Mouse (Mus musculus): ENCODE data around the gene Ndufs2. TPM values are rescaled to one million over a fixed set of nuclear protein-coding genes. Genes with fewer than 3 reads are reported as not detected.

Ndufs2 gene
- polyA plus RNA-seq, 1 experiment = 227 TPM

DNA sequence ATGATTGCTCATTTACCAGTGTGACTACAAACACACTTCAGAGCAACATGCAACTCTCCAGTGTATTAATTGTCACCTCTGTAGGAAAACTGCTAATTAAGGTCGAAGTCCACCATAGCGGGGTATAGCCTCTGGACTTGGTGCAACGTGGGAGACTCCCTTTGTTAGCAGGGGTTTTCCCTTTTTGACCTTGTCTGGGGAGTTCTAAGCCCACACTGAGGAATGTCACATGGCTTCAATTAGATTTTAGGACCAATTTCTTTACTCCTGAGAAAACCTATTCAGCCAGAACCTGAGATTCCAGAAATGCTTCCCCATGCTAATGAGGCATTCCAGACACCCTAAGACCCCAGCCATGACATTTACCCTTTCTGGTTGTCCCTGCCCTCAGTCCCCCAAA lies 21.0 kb downstream of the Ndufs2 start:
- no peak overlapping the region for H3K4me3 ChIP-seq (ENCODE audit: insufficient read depth, poor library complexity, severe bottlenecking)
- no peaks in the 10 kb centered on the region for H3K79me2 ChIP-seq (ENCODE audit: control insufficient read depth, insufficient read depth)

DNA sequence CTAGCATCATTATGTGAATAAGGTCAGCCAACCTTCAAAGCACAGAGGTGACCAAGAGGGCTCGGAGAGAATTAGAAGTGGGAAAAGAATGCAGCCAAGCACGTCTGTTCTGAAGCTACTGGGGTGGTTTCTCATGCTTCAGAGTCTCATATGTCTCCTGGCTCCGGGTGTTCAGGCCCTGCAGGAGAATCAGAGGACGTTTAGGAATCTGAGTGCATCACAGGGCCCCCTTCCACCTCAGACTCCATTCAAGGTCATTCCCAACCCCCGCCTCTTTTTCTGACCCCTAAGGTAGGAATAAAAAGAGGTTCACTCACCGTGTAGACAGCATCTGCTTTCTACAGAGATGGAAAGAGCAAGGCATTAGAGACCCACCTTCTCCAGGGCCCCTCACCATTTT lies 21.4 kb downstream of the Ndufs2 start:
- TF ChIP-seq FOSL1 (IDR thresholded peaks at IDR 0.05; ENCODE audit: insufficient read depth, low read length, poor library complexity, severe bottlenecking) = no peak
- TF ChIP-seq MYOD1 (IDR thresholded peaks at IDR 0.05; ENCODE audit: control insufficient read depth, insufficient read length, low read depth) = no peak
- TF ChIP-seq MYOG (IDR thresholded peaks at IDR 0.05; ENCODE audit: control insufficient read depth, extremely low read depth, insufficient read length) = no peak
- no peak for TF ChIP-seq CTCF (IDR thresholded peaks at IDR 0.05; ENCODE audit: control insufficient read depth, insufficient read depth, insufficient read length)
- TF ChIP-seq CEBPB (IDR thresholded peaks at IDR 0.05; ENCODE audit: low read depth) = no peak
- no peak for TF ChIP-seq MAX (IDR thresholded peaks at IDR 0.05)
- TF ChIP-seq USF1 (IDR thresholded peaks at IDR 0.05; ENCODE audit: low read depth) = no peak
- Histone ChIP-seq H3K79me3 (ENCODE audit: low read depth) (no peaks in the 10 kb centered on the region), H3K36me3 (ENCODE audit: control insufficient read depth, insufficient read depth) (peaks cover 8% of the 10 kb centered on the region), H3ac (ENCODE audit: control insufficient read depth, insufficient read length, low read depth) (no peak overlapping the region), H3K79me2 (ENCODE audit: control insufficient read depth, insufficient read depth) (no peaks in the 10 kb centered on the region), H3K27me3 (ENCODE audit: control insufficient read depth, insufficient read depth, insufficient read length) (no peaks in the 10 kb centered on the region), H3K4me3 (ENCODE audit: insufficient read depth, poor library complexity, severe bottlenecking) (no peak overlapping the region)

More for the DNA sequence above, 21.0 kb downstream of the Ndufs2 start:
- Histone ChIP-seq H3K27me3 (ENCODE audit: control insufficient read depth, insufficient read depth, insufficient read length) (no peaks in the 10 kb centered on the region), H3ac (ENCODE audit: control insufficient read depth, insufficient read length, low read depth) (no peak overlapping the region), H3K79me3 (ENCODE audit: low read depth) (no peaks in the 10 kb centered on the region), H3K36me3 (ENCODE audit: control insufficient read depth, insufficient read depth) (peaks cover 13% of the 10 kb centered on the region)
- no peak for TF ChIP-seq USF1 (IDR thresholded peaks at IDR 0.05; ENCODE audit: low read depth)
- no peak for TF ChIP-seq CEBPB (IDR thresholded peaks at IDR 0.05; ENCODE audit: low read depth)
- no peak for TF ChIP-seq MYOG (IDR thresholded peaks at IDR 0.05; ENCODE audit: control insufficient read depth, extremely low read depth, insufficient read length)
- TF ChIP-seq CTCF (IDR thresholded peaks at IDR 0.05; ENCODE audit: control insufficient read depth, insufficient read depth, insufficient read length) = no peak
- TF ChIP-seq FOSL1 (IDR thresholded peaks at IDR 0.05; ENCODE audit: insufficient read depth, low read length, poor library complexity, severe bottlenecking) = no peak
- no peak for TF ChIP-seq MAX (IDR thresholded peaks at IDR 0.05)

DNA sequence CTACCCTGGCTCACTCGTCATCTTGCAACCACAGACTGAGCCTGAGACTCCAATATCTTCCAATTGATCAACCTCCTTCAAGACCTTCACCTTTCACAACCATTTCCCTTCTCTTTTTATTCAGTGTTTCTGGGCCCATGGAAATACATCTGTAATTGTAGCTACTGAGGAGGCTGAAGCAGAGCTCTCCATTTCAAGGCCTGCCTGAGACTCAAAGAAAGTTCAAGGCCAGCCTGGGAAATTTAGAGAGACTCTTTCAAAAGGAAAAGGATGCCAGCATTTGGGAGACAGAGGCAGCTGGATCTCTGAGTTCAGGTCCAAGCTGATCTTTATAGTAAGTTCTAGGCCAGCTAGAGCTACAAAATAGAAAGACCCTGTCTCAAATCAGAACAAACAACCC lies 23.3 kb downstream of the Ndufs2 start:
- H3K4me3 ChIP-seq (ENCODE audit: insufficient read depth, poor library complexity, severe bottlenecking) = no peak overlapping the region
- no peaks in the 10 kb centered on the region for H3K79me2 ChIP-seq (ENCODE audit: control insufficient read depth, insufficient read depth)
- no peaks in the 10 kb centered on the region for H3K36me3 ChIP-seq (ENCODE audit: control insufficient read depth, insufficient read depth)
- TF ChIP-seq CEBPB (IDR thresholded peaks at IDR 0.05; ENCODE audit: low read depth) = no peak
- no peak overlapping the region for H3ac ChIP-seq (ENCODE audit: control insufficient read depth, insufficient read length, low read depth)
- H3K79me3 ChIP-seq (ENCODE audit: low read depth) = no peaks in the 10 kb centered on the region
- H3K27me3 ChIP-seq (ENCODE audit: control insufficient read depth, insufficient read depth, insufficient read length) = no peaks in the 10 kb centered on the region

DNA sequence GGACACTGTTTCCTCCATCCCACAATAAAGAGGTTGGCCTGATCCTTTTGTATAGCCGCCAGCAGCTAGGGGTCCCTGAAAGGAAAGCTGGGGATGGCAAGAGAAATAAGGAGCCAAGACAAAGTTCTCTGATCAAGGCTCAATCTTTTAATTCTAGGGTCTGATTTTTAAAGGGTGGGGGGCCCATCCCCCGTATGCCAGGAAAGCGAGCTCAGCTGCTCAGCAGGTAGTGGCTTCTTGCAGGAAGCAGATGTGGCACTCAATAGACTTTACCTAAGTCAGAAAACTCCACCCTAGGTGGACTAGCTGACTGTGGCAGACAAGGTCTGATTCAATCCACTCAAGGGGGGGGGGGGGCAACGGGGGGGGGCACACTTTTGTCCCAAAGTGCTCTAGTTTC lies 24.4 kb downstream of the Ndufs2 start:
- no peak for TF ChIP-seq USF1 (IDR thresholded peaks at IDR 0.05; ENCODE audit: low read depth)
- no peak for TF ChIP-seq MYOD1 (IDR thresholded peaks at IDR 0.05; ENCODE audit: control insufficient read depth, insufficient read length, low read depth)
- no peak for TF ChIP-seq MYOG (IDR thresholded peaks at IDR 0.05; ENCODE audit: control insufficient read depth, extremely low read depth, insufficient read length)
- no peak for TF ChIP-seq CEBPB (IDR thresholded peaks at IDR 0.05; ENCODE audit: low read depth)
- TF ChIP-seq FOSL1 (IDR thresholded peaks at IDR 0.05; ENCODE audit: insufficient read depth, low read length, poor library complexity, severe bottlenecking) = no peak
- TF ChIP-seq MAX (IDR thresholded peaks at IDR 0.05) = no peak
- no peak for TF ChIP-seq CTCF (IDR thresholded peaks at IDR 0.05; ENCODE audit: control insufficient read depth, insufficient read depth, insufficient read length)
- Histone ChIP-seq H3K79me2 (ENCODE audit: control insufficient read depth, insufficient read depth) (no peaks in the 10 kb centered on the region), H3ac (ENCODE audit: control insufficient read depth, insufficient read length, low read depth) (no peak overlapping the region), H3K4me3 (ENCODE audit: insufficient read depth, poor library complexity, severe bottlenecking) (no peak overlapping the region), H3K27me3 (ENCODE audit: control insufficient read depth, insufficient read depth, insufficient read length) (no peaks in the 10 kb centered on the region), H3K36me3 (ENCODE audit: control insufficient read depth, insufficient read depth) (no peaks in the 10 kb centered on the region), H3K79me3 (ENCODE audit: low read depth) (no peaks in the 10 kb centered on the region)

DNA sequence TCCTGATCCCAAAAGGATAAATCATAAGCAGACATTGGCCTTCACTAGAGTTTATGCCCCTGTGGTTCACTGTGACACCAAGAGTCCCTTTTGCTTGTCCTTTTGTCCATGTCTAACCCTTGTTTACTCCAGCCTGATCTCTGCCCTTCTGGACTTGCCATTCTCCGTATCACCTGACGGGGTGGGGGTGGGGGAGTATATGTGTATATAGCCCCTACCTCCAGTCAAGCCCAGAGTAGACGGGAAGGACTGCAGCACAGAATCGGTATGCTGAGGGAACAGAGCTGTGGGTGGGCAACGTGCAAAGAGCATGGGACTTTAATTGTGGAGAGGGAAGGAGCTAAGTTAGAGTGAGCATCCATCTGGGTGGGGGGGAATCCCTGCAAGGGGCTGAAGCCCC lies 26.3 kb downstream of the Ndufs2 start, which contains the start of gene Apoa2:
TSS of gene Apoa2 (plus strand) at position 198 of the 400 bp plus-strand sequence.
- no peak within 1 kb of the TSS for H3K4me3 ChIP-seq (ENCODE audit: insufficient read depth, poor library complexity, severe bottlenecking)
- TF ChIP-seq CTCF (IDR thresholded peaks at IDR 0.05; ENCODE audit: control insufficient read depth, insufficient read depth, insufficient read length) (no peak), FOSL1 (IDR thresholded peaks at IDR 0.05; ENCODE audit: insufficient read depth, low read length, poor library complexity, severe bottlenecking) (no peak), CEBPB (IDR thresholded peaks at IDR 0.05; ENCODE audit: low read depth) (no peak), MYOD1 (IDR thresholded peaks at IDR 0.05; ENCODE audit: control insufficient read depth, insufficient read length, low read depth) (no peak), MYOG (IDR thresholded peaks at IDR 0.05; ENCODE audit: control insufficient read depth, extremely low read depth, insufficient read length) (no peak), MAX (IDR thresholded peaks at IDR 0.05) (no peak), USF1 (IDR thresholded peaks at IDR 0.05; ENCODE audit: low read depth) (no peak)
- no peaks in the 10 kb centered on the region for H3K27me3 ChIP-seq (ENCODE audit: control insufficient read depth, insufficient read depth, insufficient read length)
- no peaks in the 10 kb centered on the region for H3K79me3 ChIP-seq (ENCODE audit: low read depth)
- H3K79me2 ChIP-seq (ENCODE audit: control insufficient read depth, insufficient read depth) = no peaks in the 10 kb centered on the region
- H3K36me3 ChIP-seq (ENCODE audit: control insufficient read depth, insufficient read depth) = peaks cover 9% of the 10 kb centered on the region
- H3ac ChIP-seq (ENCODE audit: control insufficient read depth, insufficient read length, low read depth) = no peak within 1 kb of the TSS

DNA sequence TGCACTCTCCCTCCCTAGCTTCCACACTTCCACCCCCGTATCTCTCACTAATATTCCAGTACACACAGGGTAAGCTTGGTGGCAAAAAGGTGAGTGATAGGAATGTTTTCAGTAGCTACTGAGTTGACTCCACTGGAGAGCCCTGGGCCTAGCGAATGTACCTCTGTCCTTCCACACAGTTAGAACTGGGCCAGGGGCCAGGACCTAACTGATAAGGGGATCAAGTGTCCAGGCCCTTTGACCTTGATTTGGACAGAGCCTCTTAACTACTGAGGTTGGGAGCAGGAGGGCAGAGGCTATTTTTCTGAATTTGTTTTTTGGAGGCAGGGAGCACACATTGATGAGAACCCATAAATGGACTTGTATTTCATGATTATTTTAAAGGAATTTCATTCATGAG lies 27.4 kb downstream of the Ndufs2 start:
- TF ChIP-seq CTCF (IDR thresholded peaks at IDR 0.05; ENCODE audit: control insufficient read depth, insufficient read depth, insufficient read length) = no peak
- no peak for TF ChIP-seq MAX (IDR thresholded peaks at IDR 0.05)
- no peak for TF ChIP-seq MYOD1 (IDR thresholded peaks at IDR 0.05; ENCODE audit: control insufficient read depth, insufficient read length, low read depth)
- no peak for TF ChIP-seq MYOG (IDR thresholded peaks at IDR 0.05; ENCODE audit: control insufficient read depth, extremely low read depth, insufficient read length)
- Histone ChIP-seq H3K79me2 (ENCODE audit: control insufficient read depth, insufficient read depth) (no peaks in the 10 kb centered on the region), H3K27me3 (ENCODE audit: control insufficient read depth, insufficient read depth, insufficient read length) (no peaks in the 10 kb centered on the region), H3K36me3 (ENCODE audit: control insufficient read depth, insufficient read depth) (peaks cover 18% of the 10 kb centered on the region), H3K79me3 (ENCODE audit: low read depth) (no peaks in the 10 kb centered on the region), H3ac (ENCODE audit: control insufficient read depth, insufficient read length, low read depth) (no peak overlapping the region), H3K4me3 (ENCODE audit: insufficient read depth, poor library complexity, severe bottlenecking) (no peak overlapping the region)

Measured in C2C12 (cell line).